Mouse (Mus musculus): ENCODE data around the gene Cdkl4.

Cdkl4 gene

GRCm38 (mm10) chr17:80515513-80515912, 62.1 kb downstream of the Cdkl4 start:
- no peak for DNase-seq

GRCm38 (mm10) chr17:80513766-80514165, 63.8 kb downstream of the Cdkl4 start:
- DNase-seq, result no peak

- DNase-seq, result no peak
These were observed 67.2 kb downstream of the Cdkl4 start for GRCm38 (mm10) chr17:80510459-80510855.

- DNase-seq, result no peak
These were observed 67.8 kb downstream of the Cdkl4 start for GRCm38 (mm10) chr17:80509494-80510458.

GRCm38 (mm10) chr17:80505766-80506165, 71.8 kb downstream of the Cdkl4 start:
- no peak for DNase-seq

- DNase-seq, result no peak
These were observed 72.3 kb downstream of the Cdkl4 start for GRCm38 (mm10) chr17:80505342-80505741.

- DNase-seq, result no peak
These were observed 75.8 kb downstream of the Cdkl4 start for GRCm38 (mm10) chr17:80501805-80502172.

- DNase-seq, result no peak
These were observed 76.4 kb downstream of the Cdkl4 start for GRCm38 (mm10) chr17:80501037-80501804.

GRCm38 (mm10) chr17:80500025-80500424, 77.6 kb downstream of the Cdkl4 start:
- DNase-seq, result no peak

- DNase-seq, result no peak
These were observed 78.9 kb downstream of the Cdkl4 start for GRCm38 (mm10) chr17:80498600-80499268.

- DNase-seq, result no peak
These were observed 80.4 kb downstream of the Cdkl4 start for GRCm38 (mm10) chr17:80497183-80497601.

GRCm38 (mm10) chr17:80496607-80497170, 80.9 kb downstream of the Cdkl4 start:
- DNase-seq, result no peak

- no peak for DNase-seq
These were observed 81.4 kb downstream of the Cdkl4 start for GRCm38 (mm10) chr17:80496185-80496584.

- DNase-seq, result no peak
These were observed 83.7 kb downstream of the Cdkl4 start for GRCm38 (mm10) chr17:80493891-80494290.

GRCm38 (mm10) chr17:80492811-80493210, 84.8 kb downstream of the Cdkl4 start:
- DNase-seq, result no peak

GRCm38 (mm10) chr17:80492274-80492673, 85.3 kb downstream of the Cdkl4 start:
- no peak for DNase-seq

- no peak for DNase-seq
These were observed 87.4 kb downstream of the Cdkl4 start for GRCm38 (mm10) chr17:80490166-80490565.

GRCm38 (mm10) chr17:80488918-80489317, 88.7 kb downstream of the Cdkl4 start:
- DNase-seq, result peak; percentile 17

GRCm38 (mm10) chr17:80485160-80485559, 92.5 kb downstream of the Cdkl4 start:
- no peak for DNase-seq

- no peak for DNase-seq
These were observed 96.8 kb downstream of the Cdkl4 start for GRCm38 (mm10) chr17:80480855-80481224.

- DNase-seq, result peak; percentile 97
These were observed 97.4 kb downstream of the Cdkl4 start, which contains the start of gene Sos1 for GRCm38 (mm10) chr17:80480031-80480854. Sos1 (minus strand) TSS chr17:80480453.
